Mouse (Mus musculus) bone marrow macrophage, adult 2 months (primary cell): ENCODE results near the gene Tmem178b.

Experiments
- CTCF ChIP-seq: IDR thresholded peaks from 2 replicates; pipeline ENCODE4 v1.5.1; 2012; ENCODE audit warnings: low read depth, mild to moderate bottlenecking, low read length, moderate library complexity
- POLR2A ChIP-seq: IDR thresholded peaks from 2 replicates; pipeline ENCODE4 v1.6.1; 2012; ENCODE audit warnings: mild to moderate bottlenecking, low read depth, low read length, borderline replicate concordance

GRCm38 (mm10) chr6:39936590-39936989 lies 63.5 kb downstream of the Tmem178b start:
- TF ChIP-seq POLR2A (no peak), CTCF (no peak)
